In the genomic region with DNA sequence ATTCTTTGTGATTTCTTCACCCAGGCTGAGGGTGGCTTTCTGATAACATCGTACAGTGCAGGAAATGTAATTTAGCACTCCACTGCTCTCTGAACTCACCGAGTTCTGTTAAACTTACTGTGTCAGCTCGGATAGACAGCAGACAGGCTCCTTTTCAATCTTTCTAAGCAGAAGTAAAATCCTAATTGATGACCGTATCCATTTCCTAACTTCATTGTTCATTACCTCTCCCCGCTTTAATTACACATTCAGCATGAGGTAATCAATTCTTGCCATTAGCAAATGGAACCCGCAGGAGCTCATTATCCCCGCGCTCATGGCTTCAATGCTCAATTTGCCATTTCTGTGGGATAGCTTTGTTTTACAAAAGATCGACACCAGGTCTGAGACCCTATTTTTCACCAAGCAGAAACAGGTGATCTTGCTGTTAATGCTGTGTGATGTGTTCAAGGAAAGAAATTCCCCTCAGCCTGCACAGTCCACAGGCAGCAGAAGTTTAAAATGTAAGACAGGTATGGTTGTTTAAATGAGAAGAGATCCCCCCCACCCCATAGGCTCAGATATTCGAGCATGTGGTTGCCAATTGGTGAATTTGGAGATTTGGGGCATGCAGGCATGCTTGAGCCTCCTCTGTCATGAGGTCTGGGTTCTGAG, we compare ENCODE assay signal across 17 mouse cellular contexts.
DNase-seq lines count a peak whose midpoint lies in the region; ATAC-seq lines count a peak whose summit lies in the region.
"Had no signal": no experiment of that assay in that cellular context is flagged by ENCODE, and none has a peak within 500 bp of the region (broad histone marks: within the 10 kb centered on the region; RNA-seq: fewer than 3 reads in every experiment).

No protein-coding gene starts in this region.

- H3K4me3 ChIP-seq in hindbrain, embryonic 12.5 days = no peak overlapping the region
- no peak overlapping the region for H3K4me3 ChIP-seq in hindbrain, embryonic 11.5 days (ENCODE audit: low read depth, low read length)
- H3K4me3 ChIP-seq in forebrain, embryonic 12.5 days (replicated peaks) = no peak overlapping the region
- no peak overlapping the region for H3K4me3 ChIP-seq in hindbrain, embryonic 16.5 days (ENCODE audit: low read length)
- H3K4me3 ChIP-seq in neural tube, embryonic 14.5 days (ENCODE audit: low read depth, low read length) = no peak overlapping the region
- H3K4me3 ChIP-seq: erythroblast, embryonic 14.5 days; liver, embryonic 15.5 days had no signal

- no peak for DNase-seq in hindbrain, embryonic 11.5 days (ENCODE audit: low spot score)
- no peak for DNase-seq in urinary bladder, postnatal 10 days (ENCODE audit: low spot score)
- no peak for DNase-seq in left cerebral cortex, adult 8-10 months (ENCODE audit: low spot score in 2 of 2)
- no peak for DNase-seq in thymus, postnatal 10 days (ENCODE audit: low spot score in 2 of 2)
- DNase-seq: adrenal gland, adult 8-10 months; cerebellum, adult 11-12 months; gastrocnemius, postnatal 25 days; kidney, adult 9 months; layer of hippocampus, adult 9-11 months; lung, postnatal 10 days; thymus, postnatal 25 days had no signal

- H3K9ac ChIP-seq in hindbrain, embryonic 12.5 days = no peak overlapping the region
- no peak overlapping the region for H3K9ac ChIP-seq in hindbrain, embryonic 11.5 days (ENCODE audit: low read depth, low read length)
- no peak overlapping the region for H3K9ac ChIP-seq in forebrain, embryonic 12.5 days
- H3K9ac ChIP-seq in hindbrain, embryonic 16.5 days (ENCODE audit: low read depth, low read length) = no peak overlapping the region
- no peak overlapping the region for H3K9ac ChIP-seq in neural tube, embryonic 14.5 days (replicated peaks; ENCODE audit: low read depth, low read length)
- H3K9ac ChIP-seq: liver, embryonic 15.5 days had no signal

- ATAC-seq in hindbrain, embryonic 12.5 days (ENCODE audit: low FRiP score) = peak; percentile 38; the same call in 1 of the 2 replicates
- ATAC-seq in hindbrain, embryonic 11.5 days (ENCODE audit: low FRiP score) = no peak
- ATAC-seq in forebrain, embryonic 12.5 days (ENCODE audit: low FRiP score) = peak; percentile 49; the same call in 1 of the 2 replicates
- ATAC-seq in hindbrain, embryonic 16.5 days = peak; percentile 69
- peak; percentile 65 for ATAC-seq in neural tube, embryonic 14.5 days (ENCODE audit: low read depth)

- H3K27ac ChIP-seq in hindbrain, embryonic 12.5 days = no peak overlapping the region
- H3K27ac ChIP-seq in hindbrain, embryonic 11.5 days (ENCODE audit: low read depth, low read length) = no peak overlapping the region
- no peak overlapping the region for H3K27ac ChIP-seq in forebrain, embryonic 12.5 days
- H3K27ac ChIP-seq in hindbrain, embryonic 16.5 days (ENCODE audit: low read depth, low read length) = no peak overlapping the region
- H3K27ac ChIP-seq in neural tube, embryonic 14.5 days (ENCODE audit: low read depth, low read length) = no peak overlapping the region
- H3K27ac ChIP-seq: liver, embryonic 15.5 days had no signal

- H3K27me3 ChIP-seq in hindbrain, embryonic 12.5 days = no peaks in the 10 kb centered on the region
- no peaks in the 10 kb centered on the region for H3K27me3 ChIP-seq in hindbrain, embryonic 11.5 days (ENCODE audit: control insufficient read depth, insufficient read depth, low read length)
- H3K27me3 ChIP-seq in forebrain, embryonic 12.5 days = peaks cover 57% of the 10 kb centered on the region
- H3K27me3 ChIP-seq in hindbrain, embryonic 16.5 days (replicated peaks; ENCODE audit: control insufficient read depth, insufficient read depth, low read length) = no peaks in the 10 kb centered on the region
- no peaks in the 10 kb centered on the region for H3K27me3 ChIP-seq in neural tube, embryonic 14.5 days (ENCODE audit: control insufficient read depth, insufficient read depth, low read length)
- H3K27me3 ChIP-seq: liver, embryonic 15.5 days had no signal

- no peak overlapping the region for H3K4me2 ChIP-seq in hindbrain, embryonic 12.5 days (replicated peaks)
- no peak overlapping the region for H3K4me2 ChIP-seq in hindbrain, embryonic 11.5 days (replicated peaks; ENCODE audit: low read depth, low read length)
- peak overlapping the region; percentile 31 for H3K4me2 ChIP-seq in forebrain, embryonic 12.5 days
- H3K4me2 ChIP-seq in hindbrain, embryonic 16.5 days (ENCODE audit: low read length) = peak overlapping the region; percentile 2; the same call in 1 of the 2 replicates
- H3K4me2 ChIP-seq in neural tube, embryonic 14.5 days (ENCODE audit: low read depth, low read length) = no peak overlapping the region; the same call in 1 of the 2 replicates
- H3K4me2 ChIP-seq: liver, embryonic 15.5 days had no signal

- H3K9me3 ChIP-seq in hindbrain, embryonic 12.5 days (replicated peaks) = no peaks in the 10 kb centered on the region
- H3K9me3 ChIP-seq in hindbrain, embryonic 11.5 days (ENCODE audit: control insufficient read depth, low read length) = no peaks in the 10 kb centered on the region
- no peaks in the 10 kb centered on the region for H3K9me3 ChIP-seq in forebrain, embryonic 12.5 days
- H3K9me3 ChIP-seq in hindbrain, embryonic 16.5 days (ENCODE audit: control insufficient read depth, low read length) = no peaks in the 10 kb centered on the region
- no peaks in the 10 kb centered on the region for H3K9me3 ChIP-seq in neural tube, embryonic 14.5 days (ENCODE audit: control insufficient read depth, low read length)
- H3K9me3 ChIP-seq: liver, embryonic 15.5 days had no signal

- 0 out of 2 replicates have a peak, but pooled peaks cover 4% of the 10 kb centered on the region for H3K4me1 ChIP-seq in hindbrain, embryonic 12.5 days
- H3K4me1 ChIP-seq in hindbrain, embryonic 11.5 days (replicated peaks; ENCODE audit: control insufficient read depth, insufficient read depth, low read length) = no peaks in the 10 kb centered on the region
- H3K4me1 ChIP-seq in forebrain, embryonic 12.5 days = peaks cover 16% of the 10 kb centered on the region
- H3K4me1 ChIP-seq in hindbrain, embryonic 16.5 days (ENCODE audit: control insufficient read depth, insufficient read depth, low read depth, low read length) = peaks cover 3% of the 10 kb centered on the region; the same call in 1 of the 2 replicates
- 0 out of 2 replicates have a peak, but pooled peaks cover 2% of the 10 kb centered on the region for H3K4me1 ChIP-seq in neural tube, embryonic 14.5 days (ENCODE audit: control insufficient read depth, insufficient read depth, low read length)
- H3K4me1 ChIP-seq: liver, embryonic 15.5 days had no signal

- no peaks in the 10 kb centered on the region for H3K36me3 ChIP-seq in hindbrain, embryonic 12.5 days
- H3K36me3 ChIP-seq in hindbrain, embryonic 11.5 days (ENCODE audit: control insufficient read depth, insufficient read depth, low read length) = no peaks in the 10 kb centered on the region
- H3K36me3 ChIP-seq in forebrain, embryonic 12.5 days (replicated peaks) = no peaks in the 10 kb centered on the region
- no peaks in the 10 kb centered on the region for H3K36me3 ChIP-seq in hindbrain, embryonic 16.5 days (ENCODE audit: control insufficient read depth, insufficient read depth, low read length)
- H3K36me3 ChIP-seq in neural tube, embryonic 14.5 days (ENCODE audit: control insufficient read depth, insufficient read depth, low read length) = no peaks in the 10 kb centered on the region
- H3K36me3 ChIP-seq: liver, embryonic 15.5 days had no signal

- 27% methylated on average over 10 of the region's 10 CpGs for WGBS in hindbrain, embryonic 12.5 days
- WGBS in hindbrain, embryonic 11.5 days = 29% methylated on average over 10 of the region's 10 CpGs
- WGBS in forebrain, embryonic 12.5 days = 8% methylated on average over 10 of the region's 10 CpGs
- 16% methylated on average over 10 of the region's 10 CpGs for WGBS in hindbrain, embryonic 16.5 days
- WGBS in neural tube, embryonic 14.5 days = 16% methylated on average over 10 of the region's 10 CpGs

Comparison
In these comparisons a context has a peak if more than half of its experiments do, and no peak if none do; other contexts are left out.
1. H3K4me2 ChIP-seq: peak in forebrain, embryonic 12.5 days (single experiment) and hindbrain, embryonic 16.5 days (single experiment); none in hindbrain, embryonic 12.5 days (single experiment), hindbrain, embryonic 11.5 days (single experiment) and neural tube, embryonic 14.5 days (single experiment).